11 mouse cellular contexts compared by ENCODE assay signal in genomic region chr17:49394836-49395235, GRCm38 (mm10). TPM values are rescaled to one million over a fixed set of nuclear protein-coding genes. Genes with fewer than 3 reads are reported as not detected.
DNase-seq lines count a peak whose midpoint lies in the region; TF ChIP-seq lines count a peak whose summit lies in the region.
"Had no signal": no experiment of that assay in that cellular context is flagged by ENCODE, and none has a peak within 500 bp of the region (broad histone marks: within the 10 kb centered on the region; RNA-seq: fewer than 3 reads in every experiment).

No protein-coding gene starts in this region.

- DNase-seq in embryo, embryonic 10.5 days (ENCODE audit: low spot score): peak; percentile 15
- DNase-seq in embryo, embryonic 10 days (ENCODE audit: low spot score): no peak
- DNase-seq in left cerebral cortex, postnatal 10 days (ENCODE audit: extremely low spot score in 1 of 2, low spot score in 2 of 2): peak; percentile 12 to 35
- no peak for DNase-seq in left cerebral cortex, adult 8-10 months (ENCODE audit: low spot score in 2 of 2)
- peak; percentile 53 to 56 for DNase-seq in kidney, postnatal 4 days
- no peak for DNase-seq in urinary bladder, postnatal 36 days (ENCODE audit: low spot score in 2 of 2)
- no peak for DNase-seq in adrenal gland, adult (ENCODE audit: inconsistent age in 2 of 2, low spot score in 1 of 2)
- DNase-seq: spleen, adult 18-20 months had no signal

- no peaks in the 10 kb centered on the region for H3K27me3 ChIP-seq in E14TG2a.4 (ENCODE audit: insufficient read depth, low read length)
- H3K27me3 ChIP-seq: limb, embryonic 12.5 days had no signal

- H3K9me3 ChIP-seq in E14TG2a.4 (ENCODE audit: low read length): no peaks in the 10 kb centered on the region
- H3K9me3 ChIP-seq: limb, embryonic 12.5 days had no signal

- intact Hi-C loops in left cerebral cortex, postnatal 10 days (cut with DNase I): loop anchor here (10.0 kb wide), 1 partner anchor 210 kb away; no protein-coding TSS in a partner anchor

- peak; percentile 31; the same call in 1 of the 2 replicates for TF ChIP-seq CTCF in E14TG2a.4 (conservative IDR thresholded peaks at IDR 0.05; ENCODE audit: low read length)

- H3K4me1 ChIP-seq in E14TG2a.4 (replicated peaks; ENCODE audit: low read depth, low read length): no peaks in the 10 kb centered on the region
- H3K4me1 ChIP-seq: limb, embryonic 12.5 days had no signal

- no peaks in the 10 kb centered on the region for H3K36me3 ChIP-seq in E14TG2a.4 (ENCODE audit: insufficient read depth, low read length)
- H3K36me3 ChIP-seq: limb, embryonic 12.5 days had no signal

- H3K4me3 ChIP-seq in E14TG2a.4 (replicated peaks; ENCODE audit: low read length): no peak overlapping the region
- H3K4me3 ChIP-seq: erythroblast, embryonic 14.5 days; limb, embryonic 12.5 days had no signal

RNA-seq across cellular contexts. Expression of gene Mocs1, which starts 33.3 kb away (rescaled TPM):
- total RNA-seq in left cerebral cortex, postnatal 10 days (2021): 10 to 100 TPM; 10.6 to 11.5 TPM
- total RNA-seq in left cerebral cortex, adult 8-10 months (2022): 10 to 100 TPM; 11.7 to 20.4 (median 16.0) TPM

Comparison
In these comparisons a context has a peak if more than half of its experiments do, and no peak if none do; other contexts are left out.
1. DNase-seq: peak in embryo, embryonic 10.5 days (single experiment), left cerebral cortex, postnatal 10 days (2 of 2) and kidney, postnatal 4 days (2 of 2); none in embryo, embryonic 10 days (single experiment), left cerebral cortex, adult 8-10 months (0 of 2), urinary bladder, postnatal 36 days (0 of 2) and adrenal gland, adult (0 of 2).